Mouse (Mus musculus): Measurements from ENCODE around the gene Myl6b.

Gene Myl6b

DNA sequence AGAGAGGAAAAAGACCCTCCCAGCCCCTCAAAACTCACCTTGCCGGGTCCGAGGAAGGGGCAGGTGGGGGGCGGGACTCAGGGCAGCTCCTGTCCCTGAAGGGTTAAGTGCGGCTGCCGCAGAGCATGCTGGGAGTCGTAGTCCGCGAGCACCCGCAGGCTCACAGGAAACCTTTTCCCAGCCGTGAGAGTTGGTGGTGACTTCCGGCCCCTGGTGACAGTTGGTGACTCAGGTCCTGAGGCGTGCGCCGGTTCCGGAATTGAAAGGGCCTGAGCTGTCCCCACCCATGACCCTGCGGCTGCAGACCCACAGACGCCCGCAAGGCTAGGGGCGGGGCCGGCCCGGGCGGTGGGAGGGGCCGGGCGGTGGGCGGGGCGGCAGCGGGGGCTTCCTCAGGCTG, at the start of gene Myl6b:
Gene Myl6b (minus strand): TSS at position 96 of the 400 bp plus-strand sequence.
- 0% methylated on average over 27 of the region's 27 CpGs for WGBS

DNA sequence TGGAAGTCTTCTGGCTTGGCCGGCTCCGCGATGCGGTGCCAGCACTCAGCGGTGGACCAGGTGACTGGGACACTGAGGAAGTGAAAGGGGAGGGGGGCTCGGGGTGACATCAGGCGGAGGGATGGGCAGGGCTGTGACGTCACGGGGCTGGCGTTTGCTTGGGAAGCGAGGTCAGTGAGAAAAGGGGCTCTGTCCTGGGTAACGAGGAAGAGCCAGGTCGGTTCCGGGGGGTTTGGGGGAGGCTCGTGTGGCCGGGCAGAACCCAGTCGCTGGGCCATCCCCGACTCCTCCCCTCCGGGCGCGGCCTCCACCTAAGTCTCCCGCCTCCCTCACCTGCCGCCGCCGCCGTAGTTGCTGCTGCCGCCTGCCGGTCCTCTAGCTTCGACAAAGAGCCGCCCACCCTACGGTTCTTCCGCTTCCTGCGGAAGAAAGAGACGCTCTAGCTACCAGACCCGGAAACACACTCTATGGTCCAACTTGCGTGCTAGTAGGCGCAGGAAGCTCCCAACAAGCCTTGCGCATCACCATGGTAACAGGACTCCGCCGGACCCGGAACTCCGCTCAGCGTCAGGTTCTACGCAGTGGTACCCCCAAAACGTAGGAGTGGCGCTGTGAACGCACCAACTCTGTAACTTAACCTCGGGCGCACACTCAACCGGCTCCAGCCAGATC, 49.0 kb upstream of the Myl6b start, which contains the start of gene Zc3h10:
Gene Zc3h10 (minus strand): TSS at position 414 of the 672 bp plus-strand sequence.
- WGBS = under 1% methylated on average over 49 of the region's 50 CpGs

DNA sequence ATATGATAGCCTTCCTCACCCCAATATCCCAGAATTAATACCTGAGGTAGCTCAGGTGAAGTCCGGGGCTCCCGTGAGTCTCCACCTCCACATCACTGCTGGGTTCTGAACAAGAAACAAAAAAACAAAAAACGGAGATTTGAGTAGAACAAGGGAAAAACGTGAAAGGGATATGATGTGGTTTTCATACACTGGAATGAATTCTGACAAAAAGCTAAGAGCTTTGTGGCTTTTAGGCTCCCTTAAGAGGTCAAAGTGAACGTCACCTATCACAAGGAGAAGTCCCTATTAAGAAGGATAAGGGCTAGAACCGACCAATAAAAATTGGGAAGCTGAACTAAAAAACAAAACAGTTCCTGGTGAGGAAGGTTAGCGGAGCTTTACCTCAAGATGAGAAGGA, 48.3 kb upstream of the Myl6b start:
- WGBS = 7% methylated on average over 7 of the region's 7 CpGs

DNA sequence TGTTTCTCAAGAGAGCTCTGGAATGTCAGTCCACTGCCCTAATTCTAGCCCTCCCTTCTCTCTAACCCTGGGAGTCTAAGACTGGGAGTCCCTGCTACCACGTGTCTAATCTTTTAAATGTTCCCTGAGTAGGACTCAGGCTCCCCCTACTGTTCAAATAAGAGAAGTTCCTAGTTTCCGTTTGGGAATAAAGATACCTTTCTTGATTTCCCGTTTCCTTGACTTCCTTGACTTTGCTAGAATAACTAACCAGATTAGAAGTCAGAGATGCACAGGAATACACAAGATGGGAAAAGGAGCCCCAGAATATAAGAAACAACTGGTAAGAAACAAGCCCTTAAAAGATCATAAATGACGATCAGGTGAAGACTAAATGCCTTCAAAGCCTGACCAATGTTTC, 47.9 kb upstream of the Myl6b start:
- 5% methylated on average over 4 of the region's 4 CpGs for WGBS

DNA sequence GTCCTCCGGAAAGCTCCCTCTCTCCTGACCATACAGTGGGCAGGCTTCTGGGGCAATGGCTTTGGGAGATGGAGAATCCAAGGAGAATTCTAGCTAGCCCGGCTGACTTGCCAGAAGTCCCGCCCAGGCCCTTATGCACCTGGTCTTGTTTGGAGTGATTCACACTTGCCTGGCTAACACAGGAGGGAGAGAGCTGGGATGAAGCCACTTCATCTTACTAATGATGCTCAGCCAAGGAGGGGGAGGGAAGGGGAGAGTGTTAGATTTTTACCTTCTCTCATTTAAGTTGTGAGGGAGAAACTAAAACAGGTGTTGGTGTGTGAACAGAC, 47.0 kb upstream of the Myl6b start:
- WGBS = 87% methylated on average over 3 of the region's 3 CpGs

DNA sequence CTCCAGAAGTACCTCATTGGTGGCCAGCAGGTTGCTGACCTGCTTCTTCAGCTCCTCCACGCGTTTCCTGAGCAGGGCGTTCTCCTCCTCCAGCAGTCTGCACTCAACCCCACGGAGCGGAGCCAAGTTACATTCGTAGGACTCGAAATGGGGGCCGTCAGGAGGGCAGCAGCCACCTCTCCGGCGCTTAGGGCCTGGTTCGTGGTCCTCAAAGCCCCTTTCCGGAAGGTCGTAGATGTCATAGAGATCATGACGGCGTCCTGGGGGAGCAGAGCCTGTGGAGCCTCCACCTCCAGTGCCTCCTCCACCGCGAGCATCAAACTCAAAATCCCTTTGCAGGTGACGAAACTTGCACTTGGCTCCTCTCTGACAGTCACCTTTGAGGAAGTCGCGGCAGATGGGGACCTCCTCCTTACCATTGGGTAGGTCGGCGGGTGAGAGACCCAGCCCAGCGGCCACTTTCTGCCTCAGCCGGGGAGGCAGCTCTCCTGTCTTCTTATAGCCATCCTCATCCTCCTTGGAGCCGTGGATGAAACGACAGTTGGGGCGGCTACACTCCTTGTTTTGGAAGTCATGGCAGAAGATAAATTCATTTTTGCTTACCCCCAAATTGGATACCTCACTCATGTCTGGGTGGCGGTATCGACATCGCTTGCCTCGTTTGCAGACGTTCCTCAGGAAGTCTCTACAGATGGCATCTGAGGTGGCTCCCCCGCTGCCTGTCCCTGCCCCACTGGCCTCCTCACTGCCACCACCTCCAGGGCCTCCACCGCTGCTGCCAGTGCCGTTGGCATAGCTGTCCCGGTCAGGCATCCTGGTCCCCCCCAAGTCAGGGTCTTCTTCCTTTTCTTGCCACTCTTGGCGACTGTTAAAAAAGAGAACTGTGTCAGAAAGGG, 46.4 kb upstream of the Myl6b start:
- 92% methylated on average over 37 of the region's 37 CpGs for WGBS

DNA sequence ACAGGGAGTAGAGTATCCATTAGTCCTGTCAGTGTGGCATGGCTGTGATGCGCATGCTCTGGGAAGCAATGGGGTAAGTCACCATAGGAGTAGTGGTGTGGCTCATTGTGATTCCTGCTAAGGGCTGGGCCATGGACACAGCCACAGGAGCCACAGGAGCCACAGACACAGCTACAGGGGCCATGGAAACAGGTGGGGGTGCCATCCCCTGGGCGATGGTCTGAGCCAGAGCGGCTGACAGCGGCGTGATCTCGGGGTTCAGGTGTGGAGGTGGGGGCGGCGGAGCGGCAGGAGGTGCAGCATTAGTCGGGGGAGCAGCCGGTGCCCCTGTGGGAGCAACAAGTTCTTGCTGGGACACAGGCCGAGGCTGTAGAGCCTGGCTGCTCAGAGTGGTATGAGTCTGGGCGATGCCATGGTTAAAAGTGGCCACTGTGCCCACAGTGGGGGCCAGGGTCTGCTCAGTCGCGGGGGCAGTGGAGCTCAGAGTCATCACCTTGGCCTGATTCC, 45.7 kb upstream of the Myl6b start:
- 97% methylated on average over 15 of the region's 15 CpGs for WGBS

DNA sequence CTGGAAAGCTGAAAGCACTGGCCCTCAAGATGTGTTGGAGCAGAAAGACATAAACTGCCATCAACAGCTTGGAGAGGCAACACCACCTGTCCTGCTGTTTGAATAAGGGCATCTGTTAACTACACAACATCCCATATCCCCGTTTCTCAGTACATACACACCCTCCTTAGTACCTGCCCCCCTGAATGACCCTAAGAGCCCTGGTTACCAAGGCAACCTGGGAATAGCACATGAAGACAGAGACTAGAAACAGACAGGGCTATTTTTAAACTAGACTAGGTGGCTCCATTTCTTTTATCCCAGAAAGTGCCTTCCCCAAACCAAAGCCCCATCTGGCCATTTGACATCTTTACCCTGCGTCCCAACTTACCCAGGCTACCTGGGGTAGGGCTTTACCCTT, 44.6 kb upstream of the Myl6b start:
- WGBS = 43% methylated on average over 2 of the region's 2 CpGs

DNA sequence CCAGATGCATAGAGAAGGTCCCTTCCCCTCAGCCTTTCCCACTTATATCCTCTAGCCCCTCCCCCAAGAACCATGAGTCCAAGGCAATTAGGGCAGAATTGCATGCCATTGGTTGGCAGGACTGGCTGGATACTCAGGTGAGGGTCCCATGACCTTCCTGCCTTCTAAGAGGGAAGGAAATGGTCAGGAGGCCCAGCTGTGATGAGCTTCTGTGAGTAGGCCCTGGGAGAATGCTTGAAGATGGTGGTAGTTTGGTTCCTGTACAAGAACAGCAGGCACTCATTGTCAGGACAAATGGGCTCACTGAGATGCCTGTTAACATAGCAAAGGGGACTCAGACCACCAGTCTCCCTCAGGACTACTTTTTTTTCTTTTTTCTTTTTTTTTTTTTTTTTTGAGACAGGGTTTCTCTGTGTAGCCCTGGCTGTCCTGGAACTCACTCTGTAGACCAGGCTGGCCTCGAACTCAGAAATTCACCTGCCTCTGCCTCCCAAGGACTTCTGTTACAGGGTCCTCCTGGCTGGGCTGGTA, 39.9 kb upstream of the Myl6b start:
- 95% methylated on average over 1 of the region's 1 CpGs for WGBS

DNA sequence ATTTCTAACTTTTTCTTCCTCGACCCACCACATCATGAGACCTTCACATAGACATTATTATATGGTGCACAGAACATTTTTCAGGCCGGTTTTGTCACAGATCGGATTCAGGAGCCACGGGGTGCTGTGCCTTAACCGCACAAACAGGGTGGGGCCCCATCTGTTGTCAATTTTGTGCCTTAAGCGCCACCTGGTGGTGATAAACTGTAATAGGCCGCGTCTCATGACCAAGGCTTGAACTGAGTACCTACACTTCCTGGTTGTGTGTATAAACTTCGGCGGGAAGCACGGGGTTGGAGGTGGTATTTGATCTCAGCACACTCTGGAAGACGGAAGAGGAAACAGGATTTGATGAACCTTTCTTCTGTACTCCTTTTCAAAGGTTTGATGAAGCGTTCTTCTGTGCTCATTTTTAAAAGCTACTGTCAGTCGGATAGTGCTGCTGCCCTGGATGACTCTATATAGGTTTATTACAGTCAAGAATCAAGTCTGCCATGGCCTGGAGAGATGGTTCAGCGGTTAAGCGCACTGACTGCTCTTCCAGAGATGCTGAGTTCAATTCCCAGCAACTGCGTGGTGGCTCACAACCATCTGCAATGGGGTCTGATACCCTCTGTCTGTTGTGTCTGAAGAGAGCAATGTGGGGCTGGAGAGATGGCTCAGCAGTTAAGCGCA, 37.9 kb upstream of the Myl6b start:
- 13% methylated on average over 18 of the region's 18 CpGs for WGBS

DNA sequence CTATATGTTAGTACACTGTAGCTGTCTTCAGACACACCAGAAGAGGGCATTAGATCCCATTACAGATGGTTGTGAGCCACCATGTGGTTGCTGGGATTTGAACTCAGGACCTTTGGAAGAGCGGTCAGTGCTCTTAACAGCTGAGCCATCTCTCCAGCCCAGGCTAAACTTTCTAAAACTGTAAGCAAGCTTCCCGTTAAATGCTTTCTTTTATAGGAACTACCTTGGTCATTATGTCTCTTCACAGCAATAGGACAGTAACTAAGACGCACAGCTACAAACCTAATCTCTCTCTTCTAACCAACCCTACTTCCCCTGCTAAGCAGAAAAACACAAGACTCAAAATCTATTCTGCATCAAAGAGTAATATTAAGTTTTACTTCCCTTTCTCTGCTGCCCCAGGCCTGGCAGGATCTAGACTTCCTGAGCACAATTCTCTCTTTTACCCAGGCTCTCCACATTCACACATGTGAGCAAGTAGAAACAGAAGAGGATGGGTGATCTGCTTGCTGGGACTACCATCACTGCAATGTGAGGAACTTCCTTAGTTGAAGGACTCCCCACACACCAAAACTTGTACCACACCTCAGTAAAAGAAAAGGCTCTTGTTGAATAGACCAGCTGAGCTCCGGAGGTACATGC, 37.3 kb upstream of the Myl6b start:
- 65% methylated on average over 4 of the region's 4 CpGs for WGBS

DNA sequence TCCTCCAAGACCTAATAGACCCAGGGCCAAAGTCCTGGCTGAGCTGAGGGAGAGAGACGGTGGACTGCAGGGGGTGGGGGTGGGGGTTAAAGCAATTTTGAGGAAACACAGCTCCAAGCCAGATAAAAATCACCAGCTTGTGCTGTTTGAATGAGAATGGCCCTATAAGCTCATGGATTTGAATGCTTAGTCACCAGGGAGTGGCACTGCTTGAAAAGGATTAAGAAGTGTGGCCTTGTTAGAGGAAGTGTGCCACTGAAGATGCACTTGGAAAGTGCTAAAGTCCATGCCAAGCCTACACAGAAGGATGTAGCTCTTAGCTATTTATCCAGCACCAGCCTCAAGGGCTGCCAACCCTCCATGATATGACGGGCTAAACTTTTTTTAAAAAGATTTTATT, 36.7 kb upstream of the Myl6b start:
- whole genome bisulfite sequencing = 89% methylated on average over 2 of the region's 2 CpGs

DNA sequence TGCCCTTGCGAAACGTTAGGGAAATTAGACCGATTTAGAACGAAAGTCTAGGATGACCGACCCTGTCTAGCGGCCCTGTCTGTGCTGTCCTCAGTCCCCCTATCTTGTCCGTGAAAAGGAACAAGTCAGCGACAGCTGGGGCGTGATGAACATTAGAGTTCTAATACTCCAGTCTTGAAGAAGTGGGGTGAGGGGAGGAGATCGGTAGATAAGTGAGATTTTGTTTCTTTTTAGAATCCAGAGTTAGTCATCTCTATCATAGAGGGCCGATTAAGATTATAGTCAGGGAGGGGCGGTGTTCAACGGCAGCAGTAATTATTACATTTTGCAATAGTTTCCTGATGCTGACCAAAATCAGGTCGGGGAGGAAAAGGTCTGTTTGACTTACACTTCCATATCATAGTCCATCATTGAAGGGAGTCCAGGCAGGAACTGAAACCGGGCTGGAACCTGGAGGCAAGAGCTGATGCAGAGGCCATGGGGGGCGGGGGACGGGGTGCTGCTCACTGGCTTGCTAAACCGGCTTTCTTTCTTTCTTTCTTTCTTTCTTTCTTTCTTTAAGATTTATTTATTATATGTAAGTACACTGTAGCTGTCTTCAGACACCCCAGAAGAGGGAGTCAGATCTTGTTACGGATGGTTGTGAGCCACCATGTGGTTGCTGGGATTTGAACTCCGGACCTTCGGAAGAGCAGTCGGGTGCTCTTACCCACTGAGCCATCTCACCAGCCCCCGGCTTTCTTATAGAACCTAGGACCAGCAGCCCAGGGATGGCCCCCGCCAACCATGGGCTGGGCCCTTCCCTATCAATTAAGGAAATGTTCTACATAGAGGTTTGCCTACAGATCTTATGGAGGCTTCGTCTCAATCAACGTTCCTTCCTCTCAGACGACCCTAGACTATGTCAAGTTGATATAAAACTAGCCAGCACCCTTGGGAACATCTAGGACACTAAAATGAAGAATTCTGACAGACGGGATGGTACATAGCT, 28.2 kb upstream of the Myl6b start:
- WGBS = 35% methylated on average over 28 of the region's 28 CpGs

DNA sequence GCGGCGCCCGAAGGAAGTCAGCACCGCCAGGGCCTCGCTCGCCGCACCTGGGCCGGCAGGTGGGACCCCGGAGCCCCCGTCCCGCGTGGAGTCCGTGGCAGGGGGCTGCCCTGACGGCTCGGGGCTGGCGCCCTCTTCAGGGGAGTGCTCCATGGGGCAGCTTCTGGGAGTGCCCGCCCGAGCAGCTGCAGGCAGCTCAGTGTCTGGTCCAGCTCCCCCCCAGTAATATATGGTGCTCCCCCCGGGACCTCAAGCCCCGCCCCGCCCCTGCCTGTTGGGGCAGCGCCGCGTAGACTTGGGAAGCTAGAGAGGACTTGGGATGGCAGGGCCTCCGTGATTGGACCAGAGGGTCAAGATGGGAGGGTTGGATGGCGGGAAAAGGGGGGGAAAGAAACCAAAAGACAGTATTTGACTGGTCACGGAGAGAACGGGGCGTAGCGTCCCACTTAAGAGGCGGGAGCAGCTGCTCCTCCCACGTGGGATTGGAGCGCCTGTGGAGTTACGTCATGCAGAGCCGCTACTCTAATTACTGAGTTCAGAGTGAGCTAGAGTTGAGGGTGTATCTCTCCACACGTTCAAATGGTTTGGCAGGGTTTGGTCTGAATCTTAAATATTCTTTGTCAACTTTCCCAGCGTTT, 27.3 kb upstream of the Myl6b start, which contains the start of gene Esyt1:
Gene Esyt1 (minus strand): TSS at position 201 of the 638 bp plus-strand sequence.
- WGBS = under 1% methylated on average over 37 of the region's 37 CpGs

DNA sequence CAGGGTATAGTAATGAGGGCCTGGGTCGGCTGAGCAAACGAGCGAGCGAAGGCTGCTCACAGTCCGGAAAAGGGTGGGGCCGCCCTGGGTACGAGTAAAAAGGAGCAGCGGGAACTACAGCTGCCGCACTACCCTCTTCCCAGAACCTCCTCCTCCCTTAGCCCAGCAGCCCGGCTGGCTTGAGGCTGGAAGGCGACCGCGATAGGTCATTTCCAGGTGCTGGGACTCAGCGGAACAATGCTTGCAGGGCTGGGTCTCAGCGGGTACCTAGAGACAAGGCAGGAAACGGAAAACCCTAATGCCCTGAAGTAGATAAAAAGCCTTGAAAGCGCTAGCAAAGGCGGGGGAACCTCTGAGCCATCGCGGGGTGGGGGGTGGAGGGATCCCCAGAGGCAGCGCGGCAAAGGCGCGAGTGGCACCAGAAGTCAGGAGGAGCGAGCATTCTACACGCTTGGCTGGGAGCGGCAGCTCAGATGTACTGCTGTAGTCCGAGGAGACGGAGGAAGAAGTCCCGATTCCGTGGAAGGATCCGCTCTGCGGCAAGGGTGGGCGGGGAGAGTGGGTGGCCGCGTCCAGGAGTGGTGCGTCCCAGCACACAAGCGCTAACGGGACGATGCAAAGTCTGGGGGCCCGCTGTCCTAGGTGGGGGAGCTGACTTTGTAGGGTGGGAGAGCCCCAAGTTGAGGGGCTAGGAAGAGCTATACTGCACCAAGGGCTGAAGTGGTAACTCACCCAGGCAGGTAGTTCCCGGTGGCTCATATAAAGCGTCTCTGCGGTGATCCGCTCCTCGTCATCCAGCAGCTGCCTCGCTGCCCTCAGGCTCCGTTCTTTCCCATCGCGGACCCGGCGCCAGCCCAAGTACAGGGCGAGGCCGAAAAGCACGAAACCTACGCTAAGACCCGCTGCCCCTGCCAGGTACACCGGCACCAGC, 26.5 kb upstream of the Myl6b start:
- WGBS = 1% methylated on average over 58 of the region's 58 CpGs

DNA sequence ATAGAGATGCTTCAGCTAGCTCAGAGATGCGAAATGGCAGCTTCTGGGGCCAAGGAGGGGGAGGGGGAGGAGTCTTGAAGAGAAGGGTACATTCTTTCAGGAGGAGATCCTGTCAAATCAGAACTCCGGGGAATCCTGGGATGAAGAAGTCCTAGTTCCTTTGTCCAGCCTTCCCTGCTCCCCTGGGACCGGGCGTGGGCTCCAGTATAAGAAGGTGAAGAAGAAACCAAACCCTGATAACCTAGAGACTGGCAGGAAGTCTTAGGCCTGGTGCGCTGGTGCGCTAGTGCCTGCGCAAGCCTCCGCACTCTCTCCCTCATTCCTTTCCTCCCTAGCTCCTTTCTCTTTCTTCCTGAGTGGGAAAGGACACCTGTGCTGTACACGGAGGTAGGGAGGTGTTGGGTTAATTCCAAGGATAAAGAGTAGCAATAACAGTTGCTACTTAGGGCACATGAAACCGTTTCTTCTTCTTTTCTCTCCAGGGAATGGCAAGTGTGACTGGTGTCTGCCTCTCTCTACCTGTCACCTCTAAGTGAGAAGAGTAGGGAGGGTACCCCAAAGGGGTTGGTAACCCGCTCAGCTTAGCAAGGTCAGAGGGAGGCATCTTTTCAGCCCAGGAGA, 25.7 kb upstream of the Myl6b start:
- WGBS = 61% methylated on average over 11 of the region's 11 CpGs

DNA sequence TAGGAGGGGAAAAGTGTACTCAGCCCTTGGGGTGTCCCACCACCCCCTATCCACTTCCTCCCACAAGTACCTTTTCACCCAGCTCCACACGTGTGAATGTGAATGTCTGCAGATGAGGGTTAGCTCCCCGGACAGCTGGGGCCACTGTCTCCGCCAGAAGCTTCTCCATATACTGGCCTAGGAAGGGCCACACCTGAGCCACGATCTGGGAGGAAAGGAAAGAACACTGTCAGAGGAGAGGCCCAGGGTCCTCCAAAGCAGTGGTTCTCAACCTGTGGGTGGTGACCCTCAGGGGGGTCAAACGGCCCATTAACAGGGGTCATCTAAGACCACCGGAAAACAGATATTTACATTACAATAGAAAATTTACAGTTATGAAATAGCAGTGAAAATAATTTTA, 23.9 kb upstream of the Myl6b start:
- WGBS = 90% methylated on average over 6 of the region's 6 CpGs

DNA sequence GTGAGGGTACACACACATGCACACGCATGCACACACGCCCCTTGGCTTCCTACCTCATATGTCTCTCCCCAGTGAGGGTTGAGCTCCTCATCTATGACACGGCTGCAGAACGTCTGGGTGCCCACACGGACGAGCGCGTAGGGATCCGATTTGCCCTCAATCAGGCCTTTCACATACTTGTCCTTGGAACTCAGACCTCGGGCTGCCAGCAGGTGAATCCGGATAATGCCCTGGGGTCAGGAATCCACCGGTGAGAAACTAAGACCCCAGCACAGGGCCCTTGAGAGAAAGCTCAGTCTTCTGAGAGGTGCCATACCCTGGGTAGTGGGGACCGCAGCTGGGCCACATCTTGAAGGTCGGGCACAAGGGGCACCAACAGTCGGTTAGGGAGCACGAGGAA, 22.1 kb upstream of the Myl6b start:
- 93% methylated on average over 16 of the region's 16 CpGs for WGBS

All from cerebral cortex, adult 2 months (tissue).